Comparison of ENCODE assay signal across 10 mouse cellular contexts in genomic region chr11:19017262-19017661, GRCm38 (mm10). TPM values are rescaled to one million over a fixed set of nuclear protein-coding genes. Genes with fewer than 3 reads are reported as not detected.
DNase-seq lines count a peak whose midpoint lies in the region; ATAC-seq lines count a peak whose summit lies in the region.
"Had no signal": no experiment of that assay in that cellular context is flagged by ENCODE, and none has a peak within 500 bp of the region (broad histone marks: within the 10 kb centered on the region; RNA-seq: fewer than 3 reads in every experiment).

No protein-coding gene starts in this region.

- H3K27ac ChIP-seq in heart, embryonic 14.5 days (replicated peaks in 1 of 2; ENCODE audit: control insufficient read depth in 1 of 2, insufficient read depth in 1 of 2, low read depth in 2 of 2, low read length in 2 of 2): peak overlapping the region; percentile 56 to 93; a peak in 3 of 4 replicates
- peak overlapping the region; percentile 99 for H3K27ac ChIP-seq in embryonic facial prominence, embryonic 10.5 days (replicated peaks)
- H3K27ac ChIP-seq in hindbrain, embryonic 15.5 days (replicated peaks): peak overlapping the region; percentile 100
- no peak overlapping the region for H3K27ac ChIP-seq in midbrain, embryonic 13.5 days

- peaks cover 25% of the 10 kb centered on the region for H3K36me3 ChIP-seq in heart, embryonic 14.5 days (ENCODE audit: control insufficient read depth, insufficient read depth, low read length)
- peaks cover 22% of the 10 kb centered on the region for H3K36me3 ChIP-seq in embryonic facial prominence, embryonic 10.5 days (replicated peaks)
- no peaks in the 10 kb centered on the region for H3K36me3 ChIP-seq in hindbrain, embryonic 15.5 days
- no peaks in the 10 kb centered on the region for H3K36me3 ChIP-seq in midbrain, embryonic 13.5 days
- H3K36me3 ChIP-seq: G1E had no signal

- H3K27me3 ChIP-seq in heart, embryonic 14.5 days (ENCODE audit: control insufficient read depth, insufficient read depth, low read length): no peaks in the 10 kb centered on the region
- H3K27me3 ChIP-seq in embryonic facial prominence, embryonic 10.5 days (replicated peaks; ENCODE audit: low read depth, poor library complexity, severe bottlenecking): peaks cover 53% of the 10 kb centered on the region
- H3K27me3 ChIP-seq in hindbrain, embryonic 15.5 days: no peaks in the 10 kb centered on the region
- H3K27me3 ChIP-seq in midbrain, embryonic 13.5 days: peaks cover 24% of the 10 kb centered on the region

- peak overlapping the region; percentile 96 for H3K4me2 ChIP-seq in heart, embryonic 14.5 days (ENCODE audit: low read length)
- H3K4me2 ChIP-seq in hindbrain, embryonic 15.5 days: peak overlapping the region; percentile 95
- H3K4me2 ChIP-seq in midbrain, embryonic 13.5 days (replicated peaks): peak overlapping the region; percentile 88

- peak overlapping the region; percentile 99 for H3K9ac ChIP-seq in heart, embryonic 14.5 days (ENCODE audit: low read length)
- peak overlapping the region; percentile 98 for H3K9ac ChIP-seq in hindbrain, embryonic 15.5 days
- peak overlapping the region; percentile 72 for H3K9ac ChIP-seq in midbrain, embryonic 13.5 days (replicated peaks)

- no peak for ATAC-seq in heart, embryonic 14.5 days (ENCODE audit: insufficient number of reproducible peaks, insufficient read depth, low FRiP score, low read depth)
- ATAC-seq in hindbrain, embryonic 15.5 days (ENCODE audit: low FRiP score, low read depth): no peak
- ATAC-seq in midbrain, embryonic 13.5 days: no peak

- 4% methylated on average over 1 of the region's 1 CpGs for WGBS in heart, embryonic 14.5 days
- WGBS in embryonic facial prominence, embryonic 10.5 days: 4% methylated on average over 1 of the region's 1 CpGs
- WGBS in hindbrain, embryonic 15.5 days: 3% methylated on average over 1 of the region's 1 CpGs
- WGBS in midbrain, embryonic 13.5 days: 0% methylated on average over 1 of the region's 1 CpGs

- no peak for DNase-seq in heart, postnatal 4 days
- no peak for DNase-seq in embryonic facial prominence, embryonic 10.5 days (ENCODE audit: low spot score)
- no peak for DNase-seq in urinary bladder, postnatal 4 days (ENCODE audit: low spot score in 2 of 2)
- no peak for DNase-seq in right cerebral cortex, postnatal 36 days (ENCODE audit: low spot score in 2 of 2)
- DNase-seq in layer of hippocampus, postnatal 14 days (ENCODE audit: low spot score in 2 of 2): no peak
- DNase-seq: layer of hippocampus, adult 9-11 months had no signal

- H3K4me3 ChIP-seq in heart, embryonic 14.5 days (ENCODE audit: control insufficient read depth in 1 of 2, insufficient read depth in 1 of 2, low read depth in 1 of 2, low read length in 2 of 2): peak overlapping the region; percentile 63 to 93; a peak in 3 of 4 replicates
- peak overlapping the region; percentile 78 for H3K4me3 ChIP-seq in embryonic facial prominence, embryonic 10.5 days
- peak overlapping the region; percentile 89 for H3K4me3 ChIP-seq in hindbrain, embryonic 15.5 days
- peak overlapping the region; percentile 65 for H3K4me3 ChIP-seq in midbrain, embryonic 13.5 days (replicated peaks)

- H3K9me3 ChIP-seq in heart, embryonic 14.5 days (ENCODE audit: control insufficient read depth, low read length): no peaks in the 10 kb centered on the region
- no peaks in the 10 kb centered on the region for H3K9me3 ChIP-seq in embryonic facial prominence, embryonic 10.5 days
- H3K9me3 ChIP-seq in hindbrain, embryonic 15.5 days: no peaks in the 10 kb centered on the region
- H3K9me3 ChIP-seq in midbrain, embryonic 13.5 days: no peaks in the 10 kb centered on the region
- H3K9me3 ChIP-seq: G1E had no signal

- H3K4me1 ChIP-seq in heart, embryonic 14.5 days (ENCODE audit: control insufficient read depth in 2 of 2, insufficient read depth in 2 of 2, low read length in 2 of 2): peaks cover 6 to 22% of the 10 kb centered on the region in 2 experiments
- peaks cover 42% of the 10 kb centered on the region for H3K4me1 ChIP-seq in embryonic facial prominence, embryonic 10.5 days
- peaks cover 24% of the 10 kb centered on the region for H3K4me1 ChIP-seq in hindbrain, embryonic 15.5 days (replicated peaks)
- H3K4me1 ChIP-seq in midbrain, embryonic 13.5 days (replicated peaks): peaks cover 65% of the 10 kb centered on the region

RNA-seq across cellular contexts. Expression of gene Meis1, which starts 1.5 kb away (rescaled TPM):
- 50.1 and 55.4 TPM in 2 replicates for polyA plus RNA-seq in heart, embryonic 14.5 days (2014; fragmentation: Nextera tagmentation; extraction: Ambion mirVana)
- 10 to 100 TPM; 37.8 to 41.6 TPM for total RNA-seq in heart, postnatal 4 days (2021)
- 73.3 and 89.6 TPM in 2 replicates for polyA plus RNA-seq in embryonic facial prominence, embryonic 10.5 days (2016; fragmentation: Nextera tagmentation; extraction: Ambion mirVana)
- 159 and 178 TPM in 2 replicates for polyA plus RNA-seq in hindbrain, embryonic 15.5 days (2015; fragmentation: Nextera tagmentation; extraction: Ambion mirVana)
- polyA plus RNA-seq in midbrain, embryonic 13.5 days (2015; fragmentation: Nextera tagmentation; extraction: Ambion mirVana): 43.4 and 45.1 TPM in 2 replicates
- total RNA-seq in layer of hippocampus, postnatal 14 days (2021): 1 to 10 TPM; 2.0 to 2.9 TPM
